Mouse (Mus musculus) adrenal gland, postnatal 25 days (tissue): ENCODE data around the gene Sardh. TPM values are rescaled to one million over a fixed set of nuclear protein-coding genes. Genes with fewer than 3 reads are reported as not detected.

Experiments
- DNase-seq: peaks from one replicate; pipeline ENCODE4 v3.0.0; 2021; ENCODE audit warnings: mixed read lengths
- long read RNA-seq: library from polyadenylated mRNA; stranded (forward); transcript quantifications from one replicate; pipeline ENCODE4 v2.0.0, GENCODE M21; 2021
- total RNA-seq: library from RNA; stranded (reverse); gene quantifications from 2 replicates; pipeline ENCODE4 v1.2.3, GENCODE M21; 2021

Gene Sardh
- 8.3 and 17.7 TPM in 2 replicates for total RNA-seq
- long read RNA-seq, full-length matches to known transcripts: 389 of 513 reads
- long read RNA-seq, partial matches to known transcripts: 59 of 513 reads
- long read RNA-seq, other reads (novel, unspliced or antisense): 65 of 513 reads

- no peak for DNase-seq
These were observed at the start of gene Sardh for GRCm38 (mm10) chr2:27248211-27248610. Gene Sardh, minus strand, starts transcription at chr2:27248337.

GRCm38 (mm10) chr2:27296656-27297406 is 48.7 kb upstream of the Sardh start:
- no peak for DNase-seq

- DNase-seq: no peak
These were observed 46.6 kb upstream of the Sardh start for GRCm38 (mm10) chr2:27294777-27295176.

GRCm38 (mm10) chr2:27289019-27289418 is 40.9 kb upstream of the Sardh start:
- DNase-seq: peak; percentile 80

- DNase-seq: peak; percentile 35
These were observed 39.0 kb upstream of the Sardh start for GRCm38 (mm10) chr2:27286971-27287710.

GRCm38 (mm10) chr2:27284441-27284840 is 36.3 kb upstream of the Sardh start:
- DNase-seq: no peak

GRCm38 (mm10) chr2:27281771-27282170 is 33.6 kb upstream of the Sardh start:
- DNase-seq: no peak

- DNase-seq: peak; percentile 75
These were observed 32.9 kb upstream of the Sardh start for GRCm38 (mm10) chr2:27280920-27281611.

GRCm38 (mm10) chr2:27278859-27279258 is 30.7 kb upstream of the Sardh start:
- DNase-seq: no peak

GRCm38 (mm10) chr2:27268325-27268724 is 20.2 kb upstream of the Sardh start:
- DNase-seq: no peak

- no peak for DNase-seq
These were observed 17.7 kb upstream of the Sardh start for GRCm38 (mm10) chr2:27265819-27266218.

- no peak for DNase-seq
These were observed 14.8 kb upstream of the Sardh start for GRCm38 (mm10) chr2:27262984-27263383.

- no peak for DNase-seq
These were observed 3.3 kb upstream of the Sardh start for GRCm38 (mm10) chr2:27251434-27251833.

GRCm38 (mm10) chr2:27247487-27247863 is 662 bp downstream of the Sardh start:
- DNase-seq: no peak

GRCm38 (mm10) chr2:27246712-27247486 is 1.2 kb downstream of the Sardh start:
- peak; percentile 89 for DNase-seq

GRCm38 (mm10) chr2:27245947-27246346 is 2.2 kb downstream of the Sardh start:
- no peak for DNase-seq

GRCm38 (mm10) chr2:27237342-27237741 is 10.8 kb downstream of the Sardh start:
- DNase-seq: peak; percentile 74

GRCm38 (mm10) chr2:27235729-27236128 is 12.4 kb downstream of the Sardh start:
- DNase-seq: peak; percentile 75

GRCm38 (mm10) chr2:27232376-27232775 is 15.8 kb downstream of the Sardh start:
- peak; percentile 26 for DNase-seq

- DNase-seq: no peak
These were observed 18.5 kb downstream of the Sardh start for GRCm38 (mm10) chr2:27229481-27230105.

- DNase-seq: no peak
These were observed 19.2 kb downstream of the Sardh start for GRCm38 (mm10) chr2:27228809-27229480.
